Mouse (Mus musculus): ENCODE measurements around the gene Olfr322. TPM values are rescaled to one million over a fixed set of nuclear protein-coding genes. Genes with fewer than 3 reads are reported as not detected.

Gene Olfr322
- polyA plus RNA-seq, 1 experiment from 2014 or later, result not detected

DNA sequence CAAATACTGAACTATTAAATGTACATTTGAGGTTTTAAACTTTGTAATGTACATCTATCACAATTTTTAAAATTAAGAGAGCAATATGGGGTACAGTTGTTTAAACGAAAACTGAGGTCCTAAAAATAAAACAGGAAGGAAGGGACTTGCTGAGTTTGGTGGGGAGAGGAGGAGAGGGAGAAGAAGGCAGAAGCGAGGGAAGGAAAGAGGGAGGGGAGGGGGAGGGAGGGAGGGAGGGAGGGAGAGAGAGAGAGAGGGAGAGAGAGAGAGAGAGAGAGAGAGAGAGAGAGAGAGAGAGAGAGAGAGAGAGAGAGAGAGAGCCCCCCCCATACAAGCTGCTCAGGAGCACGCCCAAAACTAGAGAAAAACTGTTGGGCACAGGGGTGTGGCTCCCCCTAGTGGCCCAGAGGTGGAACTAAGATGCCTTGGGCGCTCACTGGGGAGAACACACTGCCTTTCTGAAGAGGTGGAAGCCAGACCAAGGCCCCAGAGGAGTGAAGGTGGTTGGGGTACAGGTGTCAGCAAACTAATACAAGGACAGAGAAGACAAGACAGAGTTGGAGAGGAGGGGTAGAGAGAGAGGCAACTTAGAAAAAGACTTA is 22.1 kb upstream of the Olfr322 start:
- Histone ChIP-seq H3K9ac (ENCODE audit: low read length) (no peak overlapping the region), H3K9me3 (ENCODE audit: control insufficient read depth, low read length) (no peaks in the 10 kb centered on the region), H3K4me1 (replicated peaks; ENCODE audit: control insufficient read depth, insufficient read depth, low read length) (0 out of 2 replicates have a peak, but pooled peaks cover 5% of the 10 kb centered on the region), H3K36me3 (ENCODE audit: control insufficient read depth, insufficient read depth, low read length) (no peaks in the 10 kb centered on the region), H3K27ac (ENCODE audit: low read depth, low read length) (no peak overlapping the region), H3K4me2 (ENCODE audit: low read depth, low read length, severe bottlenecking) (no peak overlapping the region), H3K27me3 (ENCODE audit: control insufficient read depth, insufficient read depth, low read length) (no peaks in the 10 kb centered on the region; the same call in none of the 2 replicates), H3K4me3 (ENCODE audit: low read depth, low read length) (no peak overlapping the region)
- DNase-seq (ENCODE audit: low spot score) (peak; percentile 80), ATAC-seq (replicated peaks; ENCODE audit: low FRiP score) (0 out of 2 replicates have a peak, but pooled peaks have one; percentile 21)
- 17% methylated on average over 3 of the region's 4 CpGs for WGBS

DNA sequence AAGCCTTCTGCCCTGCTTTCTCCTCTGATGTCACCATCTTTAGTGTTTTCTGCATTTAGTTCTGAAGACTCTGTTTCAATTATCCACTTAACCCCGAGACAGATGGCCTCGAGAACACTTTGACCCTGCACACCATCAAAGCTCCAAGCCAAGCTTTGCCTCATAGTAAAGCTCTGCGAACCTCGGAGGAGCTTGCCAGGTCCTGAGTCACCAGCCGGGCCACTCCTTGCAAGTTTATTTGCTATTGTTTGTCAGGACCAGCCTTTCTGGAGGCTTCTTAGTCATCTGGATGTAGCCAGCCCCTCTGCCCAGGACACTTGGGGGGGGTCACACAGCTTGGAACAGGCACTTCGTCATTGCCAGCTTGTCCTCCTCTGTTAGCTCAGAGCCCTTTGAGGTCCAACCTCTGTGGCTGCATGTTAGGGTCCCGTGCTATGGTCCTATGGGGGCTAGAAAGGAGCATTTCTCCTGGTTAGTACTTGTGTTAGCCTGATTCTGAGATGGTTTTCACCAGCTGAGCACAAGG is 20.3 kb upstream of the Olfr322 start:
- ATAC-seq (replicated peaks; ENCODE audit: low FRiP score) (no peak), DNase-seq (ENCODE audit: low spot score) (no peak)
- 63% methylated on average over 7 of the region's 7 CpGs for WGBS
- 0 out of 2 replicates have a peak, but pooled peaks cover 5% of the 10 kb centered on the region for H3K4me1 ChIP-seq (replicated peaks; ENCODE audit: control insufficient read depth, insufficient read depth, low read length)
- no peaks in the 10 kb centered on the region for H3K9me3 ChIP-seq (ENCODE audit: control insufficient read depth, low read length)
- no peak overlapping the region for H3K27ac ChIP-seq (ENCODE audit: low read depth, low read length)
- H3K36me3 ChIP-seq (ENCODE audit: control insufficient read depth, insufficient read depth, low read length), result no peaks in the 10 kb centered on the region
- no peak overlapping the region for H3K9ac ChIP-seq (ENCODE audit: low read length)
- H3K4me2 ChIP-seq (ENCODE audit: low read depth, low read length, severe bottlenecking), result no peak overlapping the region
- peaks cover 2% of the 10 kb centered on the region for H3K27me3 ChIP-seq (ENCODE audit: control insufficient read depth, insufficient read depth, low read length)
- no peak overlapping the region for H3K4me3 ChIP-seq (ENCODE audit: low read depth, low read length)

DNA sequence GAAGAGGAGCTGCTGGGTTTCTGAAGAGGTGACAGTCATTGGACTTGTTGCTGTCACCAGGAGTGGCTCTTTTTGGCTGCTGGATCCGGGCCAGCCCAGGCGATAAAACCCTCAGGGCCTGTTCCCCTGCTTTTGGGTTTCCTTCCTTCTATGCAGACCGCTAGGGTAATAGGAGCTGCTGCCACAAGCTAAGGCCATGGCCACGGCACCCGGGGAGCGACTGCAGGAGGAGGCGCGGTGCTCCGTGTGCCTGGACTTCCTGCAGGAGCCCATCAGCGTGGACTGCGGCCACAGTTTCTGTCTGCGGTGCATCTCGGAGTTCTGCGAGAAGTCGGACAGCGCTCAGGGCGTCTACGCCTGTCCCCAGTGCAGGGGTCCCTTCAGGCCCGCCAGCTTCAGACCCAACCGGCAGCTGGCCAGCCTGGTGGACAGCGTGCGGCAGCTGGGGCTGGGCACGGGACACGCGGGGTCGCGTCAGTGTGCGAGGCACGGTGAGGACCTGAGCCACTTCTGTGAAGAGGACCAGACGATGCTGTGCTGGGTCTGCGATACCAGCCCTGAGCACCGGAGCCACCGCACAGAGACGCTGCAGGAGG is 18.2 kb upstream of the Olfr322 start, which contains the start of gene Trim58:
Trim58 (plus strand) TSS at position 194 of the 596 bp plus-strand sequence.
- Histone ChIP-seq H3K4me3 (ENCODE audit: low read depth, low read length) (peak within 1 kb of the TSS; percentile 35), H3K9ac (ENCODE audit: low read length) (peak within 1 kb of the TSS; percentile 57), H3K36me3 (ENCODE audit: control insufficient read depth, insufficient read depth, low read length) (no peaks in the 10 kb centered on the region), H3K27me3 (ENCODE audit: control insufficient read depth, insufficient read depth, low read length) (peaks cover 2% of the 10 kb centered on the region), H3K4me2 (ENCODE audit: low read depth, low read length, severe bottlenecking) (peak within 1 kb of the TSS; percentile 87), H3K9me3 (ENCODE audit: control insufficient read depth, low read length) (no peaks in the 10 kb centered on the region), H3K27ac (ENCODE audit: low read depth, low read length) (peak within 1 kb of the TSS; percentile 37; the same call in 1 of the 2 replicates), H3K4me1 (replicated peaks; ENCODE audit: control insufficient read depth, insufficient read depth, low read length) (0 out of 2 replicates have a peak, but pooled peaks cover 5% of the 10 kb centered on the region)
- DNase-seq (ENCODE audit: low spot score) (peak; percentile 70), ATAC-seq (replicated peaks; ENCODE audit: low FRiP score) (no peak; the same call in 1 of the 2 replicates)
- WGBS, result 3% methylated on average over 34 of the region's 34 CpGs

DNA sequence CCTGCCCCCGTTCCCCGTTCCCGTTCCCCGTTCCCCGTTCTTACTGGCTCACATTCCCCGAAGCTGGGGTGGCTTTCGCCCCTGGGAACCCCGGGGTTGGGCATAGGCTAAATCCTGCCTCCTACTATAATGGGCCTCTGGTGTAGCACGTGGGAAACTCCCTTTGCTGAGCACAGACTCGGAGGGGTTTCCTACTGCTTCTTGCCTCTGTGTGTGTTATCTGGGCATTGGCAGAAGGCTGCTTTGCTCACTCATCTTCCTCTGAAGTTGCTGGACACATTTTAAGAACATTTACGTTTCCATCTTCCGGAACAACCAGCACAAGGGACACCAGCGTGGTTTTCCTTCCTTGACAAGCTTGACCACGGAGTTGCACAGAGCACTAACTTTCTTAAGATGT is 17.5 kb upstream of the Olfr322 start:
- WGBS, result 27% methylated on average over 14 of the region's 14 CpGs
- DNase-seq (ENCODE audit: low spot score) (no peak), ATAC-seq (replicated peaks; ENCODE audit: low FRiP score) (no peak)
- Histone ChIP-seq H3K27ac (ENCODE audit: low read depth, low read length) (0 out of 2 replicates have a peak overlapping the region, but pooled peaks have one; percentile 37), H3K9me3 (ENCODE audit: control insufficient read depth, low read length) (no peaks in the 10 kb centered on the region), H3K4me3 (ENCODE audit: low read depth, low read length) (peak overlapping the region; percentile 35; the same call in 1 of the 2 replicates), H3K4me2 (ENCODE audit: low read depth, low read length, severe bottlenecking) (peak overlapping the region; percentile 87), H3K27me3 (ENCODE audit: control insufficient read depth, insufficient read depth, low read length) (peaks cover 2% of the 10 kb centered on the region), H3K36me3 (ENCODE audit: control insufficient read depth, insufficient read depth, low read length) (no peaks in the 10 kb centered on the region), H3K4me1 (replicated peaks; ENCODE audit: control insufficient read depth, insufficient read depth, low read length) (0 out of 2 replicates have a peak, but pooled peaks cover 5% of the 10 kb centered on the region), H3K9ac (ENCODE audit: low read length) (no peak overlapping the region)

DNA sequence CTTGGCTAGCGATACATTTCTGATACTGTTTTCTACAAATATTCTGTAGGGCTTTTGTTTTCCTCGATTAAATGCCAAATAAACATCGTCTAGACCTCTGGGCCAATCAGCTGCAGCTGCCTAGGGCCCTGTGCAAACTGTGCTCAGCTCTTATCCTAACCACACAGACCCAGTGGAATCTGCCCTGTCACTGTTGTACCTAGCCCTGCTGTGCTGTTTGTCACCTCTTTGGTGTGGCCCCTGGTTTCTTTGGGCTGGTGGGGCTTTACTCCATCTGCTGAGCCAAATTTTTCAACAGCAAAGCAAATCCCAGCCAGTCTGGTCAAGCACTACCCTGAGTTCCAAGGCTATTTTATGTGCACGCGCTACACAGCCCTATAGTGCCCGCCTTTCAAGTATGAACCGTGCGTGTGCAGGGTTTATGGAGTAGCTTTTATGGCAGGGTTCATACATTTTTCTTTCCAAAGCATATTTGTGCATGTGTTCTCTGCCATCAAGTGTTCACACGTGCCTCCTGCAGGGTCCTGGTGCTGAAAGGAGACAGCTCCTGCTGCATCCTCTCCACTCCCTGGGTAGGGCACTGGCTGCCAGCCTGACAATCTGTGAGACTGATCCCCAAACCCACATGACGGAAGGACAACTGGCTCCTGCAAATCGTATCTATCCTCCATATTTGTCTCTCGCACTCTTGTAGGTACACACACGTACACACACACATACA is 16.8 kb upstream of the Olfr322 start:
- peaks cover 2% of the 10 kb centered on the region for H3K27me3 ChIP-seq (ENCODE audit: control insufficient read depth, insufficient read depth, low read length)
- no peak overlapping the region for H3K9ac ChIP-seq (ENCODE audit: low read length)
- DNase-seq (ENCODE audit: low spot score), result no peak
- 86% methylated on average over 13 of the region's 13 CpGs for WGBS
- no peak overlapping the region for H3K4me2 ChIP-seq (ENCODE audit: low read depth, low read length, severe bottlenecking)
- H3K4me1 ChIP-seq (replicated peaks; ENCODE audit: control insufficient read depth, insufficient read depth, low read length), result 0 out of 2 replicates have a peak, but pooled peaks cover 5% of the 10 kb centered on the region
- no peaks in the 10 kb centered on the region for H3K9me3 ChIP-seq (ENCODE audit: control insufficient read depth, low read length)
- no peak for ATAC-seq (replicated peaks; ENCODE audit: low FRiP score)
- 0 out of 2 replicates have a peak overlapping the region, but pooled peaks have one; percentile 37 for H3K27ac ChIP-seq (ENCODE audit: low read depth, low read length)
- no peaks in the 10 kb centered on the region for H3K36me3 ChIP-seq (ENCODE audit: control insufficient read depth, insufficient read depth, low read length)
- no peak overlapping the region for H3K4me3 ChIP-seq (ENCODE audit: low read depth, low read length)

DNA sequence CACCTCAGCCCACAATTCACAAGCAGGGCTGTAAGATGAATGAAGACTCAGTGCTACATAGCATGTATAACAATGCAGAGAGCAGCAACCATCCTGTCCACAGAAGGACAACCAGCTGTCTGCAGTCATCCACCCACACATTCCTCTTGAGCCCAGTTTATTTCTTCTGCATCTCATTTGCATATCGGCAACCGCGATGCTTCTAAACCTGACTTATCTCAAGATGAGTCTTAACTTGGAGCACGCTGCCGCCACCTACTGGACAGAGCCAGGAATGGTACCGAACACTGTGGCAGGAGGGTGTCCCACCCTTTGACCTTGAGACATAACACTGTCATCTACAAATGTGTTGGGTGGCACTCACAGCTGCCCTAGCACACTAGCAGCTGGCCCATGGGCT is 15.2 kb upstream of the Olfr322 start:
- Histone ChIP-seq H3K9ac (ENCODE audit: low read length) (no peak overlapping the region), H3K4me1 (replicated peaks; ENCODE audit: control insufficient read depth, insufficient read depth, low read length) (0 out of 2 replicates have a peak, but pooled peaks cover 5% of the 10 kb centered on the region), H3K9me3 (ENCODE audit: control insufficient read depth, low read length) (no peaks in the 10 kb centered on the region), H3K4me2 (ENCODE audit: low read depth, low read length, severe bottlenecking) (no peak overlapping the region), H3K36me3 (ENCODE audit: control insufficient read depth, insufficient read depth, low read length) (no peaks in the 10 kb centered on the region), H3K27ac (ENCODE audit: low read depth, low read length) (no peak overlapping the region), H3K27me3 (ENCODE audit: control insufficient read depth, insufficient read depth, low read length) (peaks cover 2% of the 10 kb centered on the region), H3K4me3 (ENCODE audit: low read depth, low read length) (no peak overlapping the region)
- 45% methylated on average over 6 of the region's 6 CpGs for WGBS
- DNase-seq (ENCODE audit: low spot score) (peak; percentile 77), ATAC-seq (replicated peaks; ENCODE audit: low FRiP score) (no peak)

- DNase-seq (ENCODE audit: low spot score), result no peak
- no peak overlapping the region for H3K4me3 ChIP-seq (ENCODE audit: low read depth, low read length)
- WGBS, result 94% methylated on average over 3 of the region's 3 CpGs
These were observed 3.4 kb upstream of the Olfr322 start for GRCm38 (mm10) chr11:58655151-58655550.

DNA sequence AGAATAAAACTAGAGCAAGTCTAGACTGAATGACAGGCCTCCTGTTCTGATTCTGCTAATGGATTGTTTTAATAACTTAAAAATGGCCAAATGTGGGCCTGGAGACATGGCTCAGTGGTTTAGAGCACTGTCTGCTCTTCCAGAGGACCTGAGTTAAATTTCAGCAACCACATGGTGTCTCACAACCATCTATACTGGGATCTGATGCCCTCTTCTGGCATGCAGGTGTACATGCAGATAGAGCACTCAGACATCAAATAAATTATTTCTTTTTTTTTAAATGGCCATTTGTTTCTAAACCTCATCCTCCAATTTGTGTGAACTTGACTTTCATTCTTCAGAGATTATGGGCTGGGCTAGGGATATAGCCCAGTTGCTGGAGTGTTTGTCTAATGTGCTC is 10.7 kb downstream of the Olfr322 start:
- Histone ChIP-seq H3K27ac (ENCODE audit: low read depth, low read length) (no peak overlapping the region), H3K4me3 (ENCODE audit: low read depth, low read length) (no peak overlapping the region), H3K36me3 (ENCODE audit: control insufficient read depth, insufficient read depth, low read length) (no peaks in the 10 kb centered on the region), H3K9ac (ENCODE audit: low read length) (no peak overlapping the region), H3K4me1 (replicated peaks; ENCODE audit: control insufficient read depth, insufficient read depth, low read length) (no peaks in the 10 kb centered on the region), H3K9me3 (ENCODE audit: control insufficient read depth, low read length) (no peaks in the 10 kb centered on the region), H3K4me2 (ENCODE audit: low read depth, low read length, severe bottlenecking) (no peak overlapping the region), H3K27me3 (ENCODE audit: control insufficient read depth, insufficient read depth, low read length) (no peaks in the 10 kb centered on the region)
- no peak for ATAC-seq (replicated peaks; ENCODE audit: low FRiP score)
- DNase-seq (ENCODE audit: low spot score), result no peak

More at GRCm38 (mm10) chr11:58655151-58655550, 3.4 kb upstream of the Olfr322 start:
- Histone ChIP-seq H3K4me2 (ENCODE audit: low read depth, low read length, severe bottlenecking) (no peak overlapping the region), H3K27me3 (ENCODE audit: control insufficient read depth, insufficient read depth, low read length) (no peaks in the 10 kb centered on the region), H3K9ac (ENCODE audit: low read length) (no peak overlapping the region), H3K36me3 (ENCODE audit: control insufficient read depth, insufficient read depth, low read length) (no peaks in the 10 kb centered on the region), H3K4me1 (replicated peaks; ENCODE audit: control insufficient read depth, insufficient read depth, low read length) (no peaks in the 10 kb centered on the region), H3K27ac (ENCODE audit: low read depth, low read length) (no peak overlapping the region), H3K9me3 (ENCODE audit: control insufficient read depth, low read length) (no peaks in the 10 kb centered on the region)
- no peak for ATAC-seq (replicated peaks; ENCODE audit: low FRiP score)

Measured in forebrain, embryonic 11.5 days (tissue).